Mouse (Mus musculus) heart, embryonic 15.5 days (tissue): ENCODE measurements around the gene Gm12184. TPM values are rescaled to one million over a fixed set of nuclear protein-coding genes. Genes with fewer than 3 reads are reported as not detected.

ENCODE experiments used
- ATAC-seq: fragments of 200-750 bp; cut with Nextera tagmentation; replicated peaks from 2 replicates; pipeline ENCODE4 v1.8.0; 2017; ENCODE audit warnings: low read depth, moderate TSS enrichment; ENCODE audit not compliant: insufficient number of reproducible peaks, insufficient read depth, low FRiP score
- H3K27ac ChIP-seq: fragments of 300-500 bp; sonication (generic); 2 replicates; pipeline ENCODE4 v1.5.1; 2015; ENCODE audit warnings: mild to moderate bottlenecking, inconsistent platforms
- H3K27me3 ChIP-seq: fragments of 300-500 bp; sonication (generic); 2 replicates; pipeline ENCODE4 v1.6.1; 2015; ENCODE audit warnings: inconsistent platforms
- H3K36me3 ChIP-seq: fragments of 300-500 bp; sonication (generic); 2 replicates; pipeline ENCODE4 v1.6.1; 2015; ENCODE audit warnings: mild to moderate bottlenecking, inconsistent platforms
- H3K4me1 ChIP-seq: fragments of 300-500 bp; sonication (generic); replicated peaks from 2 replicates; pipeline ENCODE4 v1.6.1; 2015; ENCODE audit warnings: inconsistent platforms
- H3K4me2 ChIP-seq: fragments of 300-500 bp; sonication (generic); 2 replicates; pipeline ENCODE4 v1.6.1; 2015; ENCODE audit warnings: inconsistent platforms, mild to moderate bottlenecking, moderate library complexity
- H3K4me3 ChIP-seq: fragments of 300-500 bp; sonication (generic); 2 replicates; pipeline ENCODE4 v1.5.1; 2015; ENCODE audit warnings: mild to moderate bottlenecking, inconsistent platforms
- H3K9ac ChIP-seq: fragments of 300-500 bp; sonication (generic); 2 replicates; pipeline ENCODE4 v1.6.1; 2015; ENCODE audit warnings: mild to moderate bottlenecking, inconsistent platforms
- H3K9me3 ChIP-seq: fragments of 300-500 bp; sonication (generic); replicated peaks from 2 replicates; pipeline ENCODE4 v1.6.1; 2016; ENCODE audit warnings: inconsistent platforms
- WGBS: fragments of 180-500 bp; shearing (Covaris S2); methylation state at CpG from one replicate; pipeline ENCODE4 v1.1.7; 2015; ENCODE audit warnings: mixed read lengths; 5-methylcytosine and 5-hydroxymethylcytosine counted together
- polyA plus RNA-seq: library from polyadenylated mRNA; unstranded; fragments of >200 nt; fragmentation: Nextera tagmentation; extraction: Ambion mirVana; gene quantifications from 2 replicates; pipeline ENCODE4 v1.2.1, GENCODE M21; 2015

The Gm12184 gene
- polyA plus RNA-seq, 1 experiment from 2014 or later = 3.2 TPM

GRCm38 (mm10) chr11:48782243-48782642 is 44.2 kb downstream of the Gm12184 start:
- H3K9me3 ChIP-seq = no peaks in the 10 kb centered on the region
- 82% methylated on average over 4 of the region's 4 CpGs for WGBS

GRCm38 (mm10) chr11:48779450-48779849 is 47.0 kb downstream of the Gm12184 start:
- no peaks in the 10 kb centered on the region for H3K27me3 ChIP-seq
- no peak overlapping the region for H3K27ac ChIP-seq
- H3K9me3 ChIP-seq = no peaks in the 10 kb centered on the region
- H3K4me2 ChIP-seq = no peak overlapping the region
- no peaks in the 10 kb centered on the region for H3K36me3 ChIP-seq
- no peak for ATAC-seq
- H3K4me3 ChIP-seq = no peak overlapping the region
- no peak overlapping the region for H3K9ac ChIP-seq
- WGBS = 38% methylated on average over 7 of the region's 7 CpGs
- peaks cover 2% of the 10 kb centered on the region; the same call in 1 of the 2 replicates for H3K4me1 ChIP-seq

More at GRCm38 (mm10) chr11:48782243-48782642, 44.2 kb downstream of the Gm12184 start:
- Histone ChIP-seq H3K27me3 (no peaks in the 10 kb centered on the region), H3K9ac (no peak overlapping the region), H3K27ac (no peak overlapping the region), H3K4me3 (no peak overlapping the region), H3K4me1 (no peaks in the 10 kb centered on the region), H3K36me3 (no peaks in the 10 kb centered on the region), H3K4me2 (no peak overlapping the region)
- no peak for ATAC-seq

- H3K27me3 ChIP-seq = no peaks in the 10 kb centered on the region
- H3K9me3 ChIP-seq = no peaks in the 10 kb centered on the region
- H3K27ac ChIP-seq = no peak overlapping the region
- H3K4me1 ChIP-seq = peaks cover 4% of the 10 kb centered on the region; the same call in 1 of the 2 replicates
- H3K36me3 ChIP-seq = no peaks in the 10 kb centered on the region
- no peak for ATAC-seq
- no peak overlapping the region for H3K4me3 ChIP-seq
- H3K9ac ChIP-seq = no peak overlapping the region
- no peak overlapping the region for H3K4me2 ChIP-seq
- 89% methylated on average over 9 of the region's 9 CpGs for WGBS
Measured at GRCm38 (mm10) chr11:48777303-48777702, 49.2 kb downstream of the Gm12184 start.

GRCm38 (mm10) chr11:48776664-48777063 is 49.8 kb downstream of the Gm12184 start:
- Histone ChIP-seq H3K9me3 (no peaks in the 10 kb centered on the region), H3K27ac (no peak overlapping the region), H3K36me3 (no peaks in the 10 kb centered on the region), H3K9ac (no peak overlapping the region), H3K4me3 (no peak overlapping the region), H3K4me2 (no peak overlapping the region), H3K27me3 (no peaks in the 10 kb centered on the region), H3K4me1 (peaks cover 4% of the 10 kb centered on the region; the same call in 1 of the 2 replicates)
- ATAC-seq = no peak
- WGBS = 40% methylated on average over 9 of the region's 9 CpGs

- Histone ChIP-seq H3K36me3 (no peaks in the 10 kb centered on the region), H3K9me3 (no peaks in the 10 kb centered on the region), H3K4me2 (0 out of 2 replicates have a peak overlapping the region, but pooled peaks have one; percentile 12), H3K4me3 (no peak overlapping the region), H3K27ac (no peak overlapping the region), H3K9ac (no peak overlapping the region), H3K27me3 (no peaks in the 10 kb centered on the region), H3K4me1 (peaks cover 4% of the 10 kb centered on the region; the same call in 1 of the 2 replicates)
- WGBS = 1% methylated on average over 7 of the region's 7 CpGs
- ATAC-seq = no peak
Measured at GRCm38 (mm10) chr11:48775483-48775882, 51.0 kb downstream of the Gm12184 start.

Other genes with a start within 250 kb of the Gm12184 start
- gene Rack1, start 26.3 kb downstream of the Gm12184 start, polyA plus RNA-seq = 338 and 387 TPM in 2 replicates
- gene Trim41, start 9.3 kb downstream of the Gm12184 start, polyA plus RNA-seq = 4.3 TPM in 2 replicates
- 0.75 and 0.84 TPM in 2 replicates for gene Trim7, start 515 bp downstream of the Gm12184 start, polyA plus RNA-seq
- 8.9 and 13.6 TPM in 2 replicates for gene Irgm1, start 45.0 kb upstream of the Gm12184 start, polyA plus RNA-seq
- gene Gm5431, start 75.6 kb upstream of the Gm12184 start, polyA plus RNA-seq = 0.25 and 0.30 TPM in 2 replicates
- 2.1 and 2.8 TPM in 2 replicates for gene Psme2b, start 119.5 kb upstream of the Gm12184 start, polyA plus RNA-seq
- 0.10 TPM in 1 of 2 replicates, not detected in the other for gene Olfr56, start 152.2 kb upstream of the Gm12184 start, polyA plus RNA-seq
- gene 9930111J21Rik1, start 152.7 kb upstream of the Gm12184 start, polyA plus RNA-seq = 0.50 and 1.2 TPM in 2 replicates
- 0.06 TPM in 1 of 2 replicates, not detected in the other for gene Gm12185, start 165.6 kb upstream of the Gm12184 start, polyA plus RNA-seq
- 0.64 and 3.2 TPM in 2 replicates for gene Tgtp1, start 167.5 kb upstream of the Gm12184 start, polyA plus RNA-seq
- gene 9930111J21Rik2, start 224.6 kb upstream of the Gm12184 start, polyA plus RNA-seq = 0.52 and 0.58 TPM in 2 replicates
- 0.23 and 5.3 TPM in 2 replicates for gene Tgtp2, start 237.6 kb upstream of the Gm12184 start, polyA plus RNA-seq
- gene Ifi47, start 249.9 kb upstream of the Gm12184 start, polyA plus RNA-seq = 1.4 and 4.3 TPM in 2 replicates